Mouse (Mus musculus) embryonic fibroblast, embryonic 13.5 days (primary cell): ENCODE measurements around the gene E4f1.

ENCODE experiments used
- CTCF ChIP-seq: IDR thresholded peaks from 2 replicates; pipeline ENCODE4 v1.5.1; 2011; ENCODE audit warnings: mild to moderate bottlenecking, control low read depth, low read length, moderate library complexity, borderline replicate concordance; ENCODE audit not compliant: insufficient read depth
- POLR2A ChIP-seq: IDR thresholded peaks from 2 replicates; pipeline ENCODE4 v1.6.1; 2011; ENCODE audit warnings: low read depth, mild to moderate bottlenecking, control low read depth, low read length, moderate library complexity

GRCm38 (mm10) chr17:24472512-24472911 is 2.4 kb upstream of the E4f1 start:
- TF ChIP-seq POLR2A, result peak; percentile 38; the same call in 1 of the 2 replicates
- TF ChIP-seq CTCF, result no peak
